Mouse (Mus musculus) testis, adult 2 months (tissue): ENCODE results near the gene Lrrc26.

Source experiments
- CTCF ChIP-seq: fragments of 200-500 bp; IDR thresholded peaks from 2 replicates; pipeline ENCODE4 v1.5.1; 2012; ENCODE audit warnings: low read depth, mild to moderate bottlenecking, inconsistent platforms, low read length, moderate library complexity; ENCODE audit not compliant: control insufficient read depth, insufficient read depth, insufficient replicate concordance
- POLR2A ChIP-seq: fragments of 200-500 bp; IDR thresholded peaks from 2 replicates; pipeline ENCODE4 v1.6.1; 2012; ENCODE audit warnings: low read depth, mild to moderate bottlenecking, inconsistent platforms, low read length, moderate library complexity; ENCODE audit not compliant: control insufficient read depth

DNA sequence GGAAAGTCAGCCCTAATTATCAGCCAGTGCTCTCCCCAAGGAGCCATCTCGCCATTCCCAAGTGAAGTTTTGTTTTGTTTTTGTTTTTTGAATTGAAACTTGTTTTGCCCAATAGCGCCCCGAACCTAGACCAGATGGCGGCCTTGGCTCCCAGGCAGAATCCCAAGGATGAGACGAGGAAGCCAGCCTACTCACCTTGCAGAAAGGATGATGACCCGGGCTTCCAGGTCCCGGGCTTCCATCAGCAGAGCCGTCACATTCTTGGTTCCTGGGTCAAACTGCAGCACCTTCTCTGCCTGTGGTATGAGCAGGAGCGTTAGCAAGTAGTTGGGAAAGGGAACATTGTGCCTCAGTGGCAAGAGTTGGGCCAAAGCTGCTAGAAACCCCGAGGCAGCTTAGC, 20.5 kb downstream of the Lrrc26 start:
- TF ChIP-seq CTCF (no peak), POLR2A (no peak)
